Mouse (Mus musculus) thymus, adult 18-20 months (tissue): ENCODE results near the gene Cdk19.

ENCODE experiments used
- DNase-seq, 2 experiments: peaks; one replicate each; pipeline ENCODE4 v3.0.0; 2022; ENCODE audit warnings: mixed read lengths in 2 of 2

Cdk19 gene

GRCm38 (mm10) chr10:40349631-40350177, 10.3 kb downstream of the Cdk19 start:
- peak in 1 of 2 experiments; percentile 59 for DNase-seq

GRCm38 (mm10) chr10:40350245-40350932, 11.0 kb downstream of the Cdk19 start:
- no peak for DNase-seq

GRCm38 (mm10) chr10:40351156-40351555, 11.8 kb downstream of the Cdk19 start:
- DNase-seq: no peak

GRCm38 (mm10) chr10:40354081-40354480, 14.7 kb downstream of the Cdk19 start:
- DNase-seq: no peak

- DNase-seq: no peak
Observed at GRCm38 (mm10) chr10:40354556-40354955, 15.2 kb downstream of the Cdk19 start.

- no peak for DNase-seq
Observed at GRCm38 (mm10) chr10:40358166-40358565, 18.8 kb downstream of the Cdk19 start.

GRCm38 (mm10) chr10:40359131-40359530, 19.8 kb downstream of the Cdk19 start:
- DNase-seq: no peak

- DNase-seq: no peak
Observed at GRCm38 (mm10) chr10:40363004-40363403, 23.6 kb downstream of the Cdk19 start.

GRCm38 (mm10) chr10:40364642-40365361, 25.4 kb downstream of the Cdk19 start:
- no peak for DNase-seq

- no peak for DNase-seq
Observed at GRCm38 (mm10) chr10:40365991-40366390, 26.6 kb downstream of the Cdk19 start.

GRCm38 (mm10) chr10:40368516-40368915, 29.2 kb downstream of the Cdk19 start:
- no peak for DNase-seq

GRCm38 (mm10) chr10:40370156-40370555, 30.8 kb downstream of the Cdk19 start:
- no peak for DNase-seq

- DNase-seq: no peak
Observed at GRCm38 (mm10) chr10:40371184-40371913, 32.0 kb downstream of the Cdk19 start.

- no peak for DNase-seq
Observed at GRCm38 (mm10) chr10:40371914-40372675, 32.7 kb downstream of the Cdk19 start.

- DNase-seq: no peak
Observed at GRCm38 (mm10) chr10:40373749-40374148, 34.4 kb downstream of the Cdk19 start.

GRCm38 (mm10) chr10:40374828-40375227, 35.5 kb downstream of the Cdk19 start:
- DNase-seq: no peak

- DNase-seq: no peak
Observed at GRCm38 (mm10) chr10:40376286-40376685, 36.9 kb downstream of the Cdk19 start.

- no peak for DNase-seq
Observed at GRCm38 (mm10) chr10:40378284-40378683, 38.9 kb downstream of the Cdk19 start.

- no peak for DNase-seq
Observed at GRCm38 (mm10) chr10:40379682-40380081, 40.3 kb downstream of the Cdk19 start.

GRCm38 (mm10) chr10:40385397-40385796, 46.0 kb downstream of the Cdk19 start:
- DNase-seq: no peak

- DNase-seq: no peak
Observed at GRCm38 (mm10) chr10:40386126-40386525, 46.8 kb downstream of the Cdk19 start.

- no peak for DNase-seq
Observed at GRCm38 (mm10) chr10:40393447-40394143, 54.2 kb downstream of the Cdk19 start.
